Mouse (Mus musculus) E14TG2a.4 (cell line): Measurements from ENCODE around the gene Zdhhc4.

Experiments
- H3K27me3 ChIP-seq: 2 replicates; pipeline ENCODE4 v1.6.1; 2014; ENCODE audit warnings: low read length, control low read depth; ENCODE audit not compliant: insufficient read depth
- H3K36me3 ChIP-seq: 2 replicates; pipeline ENCODE4 v1.6.1; 2014; ENCODE audit warnings: low read length, control low read depth; ENCODE audit not compliant: insufficient read depth
- H3K4me1 ChIP-seq: replicated peaks from 2 replicates; pipeline ENCODE4 v1.6.1; 2014; ENCODE audit warnings: low read depth, low read length, control low read depth
- H3K4me3 ChIP-seq: replicated peaks from 2 replicates; pipeline ENCODE4 v1.5.1; 2014; ENCODE audit warnings: mild to moderate bottlenecking, low read length
- H3K9me3 ChIP-seq: 2 replicates; pipeline ENCODE4 v1.6.1; 2014; ENCODE audit warnings: low read length, control low read depth
- CTCF ChIP-seq: conservative IDR thresholded peaks from 2 replicates; pipeline ENCODE4 v1.5.1; 2014; ENCODE audit warnings: low read length
- NANOG ChIP-seq: IDR thresholded peaks from 2 replicates; pipeline ENCODE4 v1.6.1; 2014; ENCODE audit warnings: borderline replicate concordance, low read length, mixed read lengths
- POU5F1 ChIP-seq: IDR thresholded peaks from 2 replicates; pipeline ENCODE4 v1.6.1; 2014; ENCODE audit warnings: low read length, borderline replicate concordance

Gene Zdhhc4

DNA sequence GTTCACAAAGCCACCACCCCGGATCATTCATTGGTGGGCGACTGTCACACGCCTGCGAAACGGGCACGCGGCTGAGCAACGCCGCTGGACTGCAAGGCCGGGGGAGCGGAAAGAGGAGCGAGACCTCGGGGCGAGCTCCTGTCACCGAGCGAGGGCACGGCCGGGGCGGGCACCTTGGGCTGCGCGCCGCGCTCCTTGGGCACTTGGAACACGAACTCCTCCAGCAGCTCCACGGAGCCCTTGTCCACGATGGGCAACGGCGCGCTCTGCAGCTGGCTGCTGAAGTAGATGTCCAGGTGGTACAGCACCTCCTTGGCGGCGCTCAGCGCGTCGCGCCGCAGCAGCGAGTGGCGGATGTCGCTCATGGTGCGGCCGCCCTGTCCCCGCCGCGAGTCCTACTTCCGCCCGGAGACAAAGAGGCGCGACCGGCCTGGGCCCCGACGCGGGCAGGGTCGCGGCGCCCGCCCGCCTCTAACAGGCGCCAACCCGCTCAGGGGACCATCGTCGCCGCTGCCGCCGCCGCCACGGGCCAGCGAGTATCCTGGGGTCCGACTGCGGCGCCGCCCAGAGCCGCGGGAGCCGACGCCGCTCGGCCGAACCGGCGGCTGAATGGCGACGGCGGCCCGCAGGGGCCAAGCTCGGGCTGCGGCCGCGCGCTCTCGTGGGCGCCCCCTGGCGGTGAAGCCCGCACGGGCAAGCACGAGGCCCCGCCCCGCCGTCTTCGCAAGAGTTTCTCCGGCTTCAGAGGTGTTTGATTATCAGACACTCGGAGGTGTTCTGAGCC is 14.1 kb downstream of the Zdhhc4 start, which contains the start of gene E130309D02Rik:
Gene E130309D02Rik, minus strand, starts transcription at position 631 of the 784 bp plus-strand sequence.
- H3K4me1 ChIP-seq, result peaks cover 61% of the 10 kb centered on the region
- H3K36me3 ChIP-seq, result peaks cover 70% of the 10 kb centered on the region
- peak within 1 kb of the TSS; percentile 94 for H3K4me3 ChIP-seq
- TF ChIP-seq CTCF, result no peak
- H3K27me3 ChIP-seq, result peaks cover 8% of the 10 kb centered on the region
- no peaks in the 10 kb centered on the region for H3K9me3 ChIP-seq

DNA sequence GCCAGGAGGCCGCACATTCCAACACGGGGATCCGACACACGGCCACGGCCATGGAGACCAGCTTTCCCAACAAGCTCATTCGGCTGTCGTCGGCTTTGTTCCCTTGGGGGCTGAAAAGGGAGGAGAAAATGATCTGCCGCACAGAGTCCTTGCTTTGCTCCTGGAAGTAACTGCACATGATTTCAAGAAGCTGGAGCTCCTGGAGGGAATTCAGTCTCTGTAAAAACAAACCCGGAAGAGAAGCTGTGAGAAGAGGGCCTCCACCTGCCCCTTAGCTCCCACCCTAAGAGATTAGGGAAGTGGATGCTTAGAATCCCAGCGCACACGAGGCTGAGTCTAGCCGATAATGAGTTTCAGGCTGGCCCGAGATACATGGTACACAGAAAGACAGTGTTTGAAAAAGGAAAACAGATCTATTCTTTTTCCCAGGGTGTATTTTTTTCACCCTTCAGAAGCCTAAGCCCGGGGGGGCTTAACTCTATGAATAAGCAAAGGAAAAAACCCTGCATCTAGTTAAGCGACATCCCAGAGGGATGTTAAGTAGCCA is 14.8 kb downstream of the Zdhhc4 start:
- TF ChIP-seq CTCF (no peak), POU5F1 (no peak), NANOG (no peak)

DNA sequence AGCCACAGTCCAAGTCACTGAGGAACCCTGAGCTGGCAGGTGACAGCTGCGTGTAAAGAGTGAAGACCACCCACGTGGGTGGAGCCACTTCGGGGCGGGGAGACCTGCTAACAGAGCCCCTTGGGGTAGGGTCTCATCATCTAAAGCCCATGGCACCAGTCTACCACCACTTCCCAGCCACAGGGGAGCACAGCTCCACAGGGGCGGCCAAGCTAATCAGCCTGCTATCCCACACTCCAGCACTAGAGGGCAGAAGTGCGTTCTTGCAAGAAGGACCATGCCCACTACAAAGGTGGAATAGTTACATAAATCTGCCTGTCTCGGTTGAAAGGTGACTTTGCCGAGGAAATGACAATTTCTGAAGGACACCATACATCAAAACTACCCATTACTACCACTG is 17.2 kb downstream of the Zdhhc4 start:
- peaks cover 70% of the 10 kb centered on the region for H3K36me3 ChIP-seq
- H3K27me3 ChIP-seq, result peaks cover 8% of the 10 kb centered on the region
- peaks cover 76% of the 10 kb centered on the region for H3K4me1 ChIP-seq
- TF ChIP-seq CTCF (peak; percentile 94), POU5F1 (no peak)
- H3K9me3 ChIP-seq, result no peaks in the 10 kb centered on the region
- peak overlapping the region; percentile 62 for H3K4me3 ChIP-seq

More for the DNA sequence above, 14.8 kb downstream of the Zdhhc4 start:
- H3K9me3 ChIP-seq, result no peaks in the 10 kb centered on the region
- peak overlapping the region; percentile 94 for H3K4me3 ChIP-seq
- H3K4me1 ChIP-seq, result peaks cover 66% of the 10 kb centered on the region
- H3K27me3 ChIP-seq, result peaks cover 8% of the 10 kb centered on the region
- H3K36me3 ChIP-seq, result peaks cover 70% of the 10 kb centered on the region

DNA sequence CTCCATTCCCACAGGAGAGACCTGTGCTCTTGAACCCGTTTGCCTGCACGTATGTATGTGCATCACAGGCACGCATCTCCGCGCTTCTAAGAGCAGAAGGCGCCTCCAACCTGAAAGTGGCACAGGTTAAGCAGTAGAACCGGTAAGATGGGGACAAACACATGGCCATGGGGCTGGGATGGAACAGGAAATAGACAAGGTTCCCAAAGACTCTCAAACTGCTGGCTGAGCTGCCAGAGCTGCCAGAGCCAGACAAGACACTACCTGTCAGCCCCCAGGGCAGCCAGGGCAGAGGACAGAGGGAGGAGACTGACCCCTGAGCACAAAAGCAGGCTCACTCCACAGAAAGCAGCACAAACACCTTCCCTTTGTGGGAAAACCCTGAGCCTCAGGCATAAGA is 19.1 kb downstream of the Zdhhc4 start:
- Histone ChIP-seq H3K4me3 (no peak overlapping the region), H3K4me1 (peaks cover 66% of the 10 kb centered on the region), H3K9me3 (no peaks in the 10 kb centered on the region), H3K27me3 (peaks cover 8% of the 10 kb centered on the region), H3K36me3 (peaks cover 79% of the 10 kb centered on the region)
- TF ChIP-seq NANOG (no peak), POU5F1 (no peak), CTCF (no peak)

DNA sequence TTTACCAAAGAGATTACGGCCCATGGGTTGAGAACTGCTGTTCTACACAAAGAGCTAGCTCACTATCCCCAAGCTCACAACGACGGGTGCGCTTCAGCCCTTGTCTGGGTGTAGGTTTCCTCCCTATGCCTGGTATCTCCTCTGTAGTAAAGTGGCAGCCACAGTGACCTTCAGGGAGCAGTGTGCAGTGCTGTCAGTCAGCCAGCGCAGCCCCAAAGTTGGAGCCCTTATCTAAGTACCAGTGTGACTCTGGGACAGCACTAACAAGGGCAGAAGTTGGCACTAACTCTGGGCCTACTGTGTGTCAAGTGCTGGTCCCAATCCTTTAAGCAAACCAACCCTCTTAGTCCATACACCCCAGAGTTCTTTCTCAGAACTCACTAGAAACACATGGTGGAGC is 20.2 kb downstream of the Zdhhc4 start:
- Histone ChIP-seq H3K4me3 (no peak overlapping the region), H3K36me3 (peaks cover 87% of the 10 kb centered on the region), H3K9me3 (no peaks in the 10 kb centered on the region), H3K4me1 (peaks cover 59% of the 10 kb centered on the region), H3K27me3 (peaks cover 3% of the 10 kb centered on the region; the same call in 1 of the 2 replicates)
- TF ChIP-seq NANOG (no peak), POU5F1 (no peak), CTCF (no peak)

DNA sequence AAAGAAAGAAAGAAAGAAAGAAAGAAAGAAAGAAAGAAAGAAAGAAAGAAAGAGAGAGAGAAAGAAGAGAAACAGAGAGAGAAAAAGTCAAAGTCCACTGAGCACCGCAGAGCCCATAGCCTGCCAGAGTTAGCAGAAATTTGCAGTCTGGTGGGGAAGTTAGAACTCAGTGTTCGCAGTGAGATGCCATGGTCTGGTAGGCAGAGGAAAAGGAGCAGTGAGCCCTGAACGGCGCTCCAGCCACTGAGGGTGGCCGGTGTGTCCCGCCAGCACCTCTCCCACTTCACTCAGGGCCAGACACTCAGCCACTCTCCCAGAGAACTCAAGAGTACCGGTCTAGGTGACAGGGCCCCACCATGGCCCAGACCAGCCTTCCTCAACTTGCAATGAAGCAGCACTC is 24.8 kb downstream of the Zdhhc4 start:
- Histone ChIP-seq H3K9me3 (no peaks in the 10 kb centered on the region), H3K4me1 (peaks cover 38% of the 10 kb centered on the region), H3K27me3 (no peaks in the 10 kb centered on the region), H3K36me3 (peaks cover 87% of the 10 kb centered on the region), H3K4me3 (no peak overlapping the region)
- TF ChIP-seq POU5F1 (no peak), CTCF (no peak), NANOG (no peak)

DNA sequence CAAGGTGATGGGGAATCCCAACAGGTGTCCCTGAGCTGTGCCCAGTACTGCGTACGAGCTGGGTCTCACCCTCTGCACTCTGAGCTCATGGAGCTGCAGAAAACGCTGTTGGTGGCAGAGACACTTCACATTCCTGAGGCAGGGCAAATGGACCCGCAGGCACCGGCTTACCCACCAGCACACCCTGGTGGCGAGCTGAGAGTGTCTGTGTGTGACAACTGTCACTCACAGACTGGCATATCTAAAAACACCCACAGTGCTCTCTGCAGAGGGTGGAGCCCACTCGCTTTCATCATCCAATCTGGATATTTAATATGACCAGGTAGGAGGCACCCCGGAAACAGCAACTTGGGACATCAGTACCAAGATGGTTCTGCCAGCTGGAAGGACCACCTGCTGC is 27.8 kb downstream of the Zdhhc4 start:
- no peaks in the 10 kb centered on the region for H3K27me3 ChIP-seq
- peaks cover 60% of the 10 kb centered on the region for H3K36me3 ChIP-seq
- TF ChIP-seq CTCF, result no peak; the same call in 1 of the 2 replicates
- TF ChIP-seq POU5F1, result no peak
- TF ChIP-seq NANOG, result no peak
- 0 out of 2 replicates have a peak overlapping the region, but pooled peaks have one; percentile 17 for H3K4me3 ChIP-seq
- no peaks in the 10 kb centered on the region for H3K9me3 ChIP-seq
- H3K4me1 ChIP-seq, result peaks cover 36% of the 10 kb centered on the region

DNA sequence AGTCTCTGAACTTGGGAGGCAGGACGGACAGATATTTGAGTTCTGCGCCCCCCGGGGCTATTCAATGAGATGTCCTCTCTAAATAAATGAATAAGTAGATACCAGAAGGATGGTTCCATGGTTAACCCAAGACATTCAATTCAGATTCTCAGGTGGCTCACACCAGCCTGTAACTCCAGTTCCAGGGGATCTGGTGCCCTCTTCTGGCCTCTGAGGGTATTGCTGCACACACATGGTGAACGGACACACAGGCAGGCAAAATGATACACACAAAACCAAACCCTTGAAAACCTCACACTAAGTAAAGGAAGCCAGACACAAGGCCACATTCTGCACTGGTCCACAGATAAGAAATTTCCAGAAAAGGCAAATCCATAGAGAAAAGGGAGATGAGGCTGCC is 29.4 kb downstream of the Zdhhc4 start:
- Histone ChIP-seq H3K9me3 (0 out of 2 replicates have a peak, but pooled peaks cover 3% of the 10 kb centered on the region), H3K4me1 (peaks cover 36% of the 10 kb centered on the region), H3K4me3 (no peak overlapping the region), H3K27me3 (no peaks in the 10 kb centered on the region; the same call in 1 of the 2 replicates), H3K36me3 (peaks cover 44% of the 10 kb centered on the region)
- TF ChIP-seq POU5F1, result no peak
- peak; percentile 97 for TF ChIP-seq CTCF
- no peak for TF ChIP-seq NANOG

DNA sequence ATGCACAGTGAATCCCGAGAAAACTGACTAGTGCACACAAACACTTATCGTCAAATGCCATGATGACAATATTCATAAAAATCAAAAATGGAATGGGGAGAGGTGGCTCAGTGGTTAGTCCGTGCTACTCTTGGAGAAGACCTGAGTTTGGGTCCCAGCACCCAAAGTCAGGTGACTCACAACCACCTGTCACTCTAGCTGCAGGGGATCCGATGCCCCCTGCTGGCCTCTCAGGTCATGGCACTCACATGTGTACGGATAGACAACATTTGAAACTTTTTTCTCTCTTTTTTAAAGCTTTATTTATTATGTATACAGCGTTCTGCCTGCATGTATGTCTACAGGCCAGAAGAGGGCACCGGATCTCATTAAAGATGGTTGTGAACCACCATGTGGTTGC is 30.7 kb downstream of the Zdhhc4 start:
- Histone ChIP-seq H3K4me1 (peaks cover 45% of the 10 kb centered on the region), H3K27me3 (peaks cover 12% of the 10 kb centered on the region), H3K9me3 (0 out of 2 replicates have a peak, but pooled peaks cover 3% of the 10 kb centered on the region), H3K4me3 (no peak overlapping the region), H3K36me3 (peaks cover 34% of the 10 kb centered on the region)
- TF ChIP-seq CTCF (peak; percentile 53), POU5F1 (no peak)
